Mouse (Mus musculus) liver, embryonic 15.5 days (tissue): ENCODE data around the gene Tbxas1. TPM values are rescaled to one million over a fixed set of nuclear protein-coding genes. Genes with fewer than 3 reads are reported as not detected.

Experiments
- ATAC-seq: fragments of 200-750 bp; cut with Nextera tagmentation; 2 replicates; pipeline ENCODE4 v1.8.0; 2017; ENCODE audit warnings: moderate number of reproducible peaks, mild to moderate bottlenecking, moderate library complexity; ENCODE audit not compliant: insufficient read depth
- H3K27ac ChIP-seq: fragments of 300-500 bp; sonication (generic); replicated peaks from 2 replicates; pipeline ENCODE4 v1.5.1; 2015; ENCODE audit warnings: mild to moderate bottlenecking, inconsistent platforms
- H3K27me3 ChIP-seq: fragments of 300-500 bp; sonication (generic); 2 replicates; pipeline ENCODE4 v1.6.1; 2015; ENCODE audit warnings: mild to moderate bottlenecking, inconsistent platforms
- H3K36me3 ChIP-seq: fragments of 300-500 bp; sonication (generic); replicated peaks from 2 replicates; pipeline ENCODE4 v1.6.1; 2015; ENCODE audit warnings: moderate library complexity, mild to moderate bottlenecking, inconsistent platforms
- H3K4me1 ChIP-seq: fragments of 300-500 bp; sonication (generic); replicated peaks from 2 replicates; pipeline ENCODE4 v1.6.1; 2015; ENCODE audit warnings: inconsistent platforms
- H3K4me2 ChIP-seq: fragments of 300-500 bp; sonication (generic); 2 replicates; pipeline ENCODE4 v1.6.1; 2015; ENCODE audit warnings: moderate library complexity, mild to moderate bottlenecking, inconsistent platforms
- H3K4me3 ChIP-seq: fragments of 300-500 bp; sonication (generic); replicated peaks from 2 replicates; pipeline ENCODE4 v1.5.1; 2015; ENCODE audit warnings: mild to moderate bottlenecking, inconsistent platforms
- H3K9ac ChIP-seq: fragments of 300-500 bp; sonication (generic); 2 replicates; pipeline ENCODE4 v1.6.1; 2015; ENCODE audit warnings: moderate library complexity, mild to moderate bottlenecking, inconsistent platforms
- H3K9me3 ChIP-seq: fragments of 300-500 bp; sonication (generic); replicated peaks from 2 replicates; pipeline ENCODE4 v1.6.1; 2016; ENCODE audit warnings: inconsistent platforms
- WGBS: fragments of 180-500 bp; shearing (Covaris S2); methylation state at CpG from one replicate; pipeline ENCODE4 v1.1.7; 2015; ENCODE audit warnings: mixed read lengths; ENCODE audit not compliant: insufficient replicate concordance; 5-methylcytosine and 5-hydroxymethylcytosine counted together
- polyA plus RNA-seq: library from polyadenylated mRNA; unstranded; fragments of >200 nt; fragmentation: Nextera tagmentation; extraction: Ambion mirVana; gene quantifications from 2 replicates; pipeline ENCODE4 v1.2.1, GENCODE M21; 2015

The Tbxas1 gene
- polyA plus RNA-seq, 1 experiment from 2014 or later = 9.0 TPM

- no peak overlapping the region for H3K9ac ChIP-seq
- H3K4me1 ChIP-seq = peaks cover 19% of the 10 kb centered on the region
- 68% methylated on average over 5 of the region's 5 CpGs for WGBS
- no peak overlapping the region for H3K4me2 ChIP-seq
- H3K9me3 ChIP-seq = no peaks in the 10 kb centered on the region
- H3K27me3 ChIP-seq = no peaks in the 10 kb centered on the region
- no peaks in the 10 kb centered on the region for H3K36me3 ChIP-seq
- ATAC-seq = no peak
- H3K27ac ChIP-seq = no peak overlapping the region
- H3K4me3 ChIP-seq = no peak overlapping the region
Observed at GRCm38 (mm10) chr6:39019219-39019618, 144.0 kb downstream of the Tbxas1 start.

GRCm38 (mm10) chr6:39021909-39022308, 146.7 kb downstream of the Tbxas1 start:
- H3K36me3 ChIP-seq = no peaks in the 10 kb centered on the region
- 0 out of 2 replicates have a peak, but pooled peaks have one; percentile 31 for ATAC-seq
- no peaks in the 10 kb centered on the region for H3K27me3 ChIP-seq
- no peak overlapping the region for H3K27ac ChIP-seq
- H3K4me3 ChIP-seq = no peak overlapping the region
- H3K4me2 ChIP-seq = no peak overlapping the region
- H3K4me1 ChIP-seq = peaks cover 20% of the 10 kb centered on the region
- WGBS = 5% methylated on average over 1 of the region's 1 CpGs
- H3K9ac ChIP-seq = no peak overlapping the region
- H3K9me3 ChIP-seq = no peaks in the 10 kb centered on the region

GRCm38 (mm10) chr6:39022461-39023181, 147.4 kb downstream of the Tbxas1 start:
- 62% methylated on average over 7 of the region's 7 CpGs for WGBS
- H3K4me1 ChIP-seq = peaks cover 20% of the 10 kb centered on the region
- no peaks in the 10 kb centered on the region for H3K9me3 ChIP-seq
- no peak overlapping the region for H3K4me3 ChIP-seq
- no peak overlapping the region for H3K27ac ChIP-seq
- no peak for ATAC-seq
- no peak overlapping the region for H3K4me2 ChIP-seq
- H3K27me3 ChIP-seq = no peaks in the 10 kb centered on the region
- no peaks in the 10 kb centered on the region for H3K36me3 ChIP-seq
- H3K9ac ChIP-seq = no peak overlapping the region

GRCm38 (mm10) chr6:39024631-39025030, 149.4 kb downstream of the Tbxas1 start:
- Histone ChIP-seq H3K4me2 (no peak overlapping the region), H3K36me3 (no peaks in the 10 kb centered on the region), H3K9me3 (no peaks in the 10 kb centered on the region), H3K4me3 (no peak overlapping the region), H3K27me3 (0 out of 2 replicates have a peak, but pooled peaks cover 6% of the 10 kb centered on the region), H3K9ac (no peak overlapping the region), H3K27ac (no peak overlapping the region), H3K4me1 (peaks cover 20% of the 10 kb centered on the region)
- WGBS = 55% methylated on average over 4 of the region's 4 CpGs
- ATAC-seq = no peak

- no peak overlapping the region for H3K4me2 ChIP-seq
- H3K9ac ChIP-seq = no peak overlapping the region
- H3K4me1 ChIP-seq = peaks cover 20% of the 10 kb centered on the region
- no peak overlapping the region for H3K4me3 ChIP-seq
- H3K9me3 ChIP-seq = no peaks in the 10 kb centered on the region
- H3K27ac ChIP-seq = no peak overlapping the region
- H3K27me3 ChIP-seq = 0 out of 2 replicates have a peak, but pooled peaks cover 6% of the 10 kb centered on the region
- ATAC-seq = no peak
- H3K36me3 ChIP-seq = no peaks in the 10 kb centered on the region
- WGBS = 74% methylated on average over 7 of the region's 7 CpGs
Observed at GRCm38 (mm10) chr6:39025038-39025437, 149.8 kb downstream of the Tbxas1 start.

- WGBS = 60% methylated on average over 4 of the region's 4 CpGs
- no peaks in the 10 kb centered on the region for H3K36me3 ChIP-seq
- H3K4me1 ChIP-seq = no peaks in the 10 kb centered on the region
- H3K27ac ChIP-seq = no peak overlapping the region
- no peak for ATAC-seq
- no peak overlapping the region for H3K9ac ChIP-seq
- H3K27me3 ChIP-seq = 0 out of 2 replicates have a peak, but pooled peaks cover 6% of the 10 kb centered on the region
- H3K9me3 ChIP-seq = no peaks in the 10 kb centered on the region
- no peak overlapping the region for H3K4me3 ChIP-seq
- H3K4me2 ChIP-seq = no peak overlapping the region
Observed at GRCm38 (mm10) chr6:39030714-39031113, 155.5 kb downstream of the Tbxas1 start.

GRCm38 (mm10) chr6:39033676-39034075, 158.5 kb downstream of the Tbxas1 start:
- H3K36me3 ChIP-seq = no peaks in the 10 kb centered on the region
- H3K4me3 ChIP-seq = no peak overlapping the region
- no peak for ATAC-seq
- H3K4me2 ChIP-seq = no peak overlapping the region
- H3K27ac ChIP-seq = no peak overlapping the region
- no peak overlapping the region for H3K9ac ChIP-seq
- WGBS = 75% methylated on average over 7 of the region's 7 CpGs
- no peaks in the 10 kb centered on the region for H3K9me3 ChIP-seq
- H3K27me3 ChIP-seq = peaks cover 8% of the 10 kb centered on the region; the same call in 1 of the 2 replicates
- no peaks in the 10 kb centered on the region for H3K4me1 ChIP-seq

GRCm38 (mm10) chr6:39035039-39035438, 159.8 kb downstream of the Tbxas1 start:
- WGBS = 79% methylated on average over 6 of the region's 6 CpGs
- H3K27me3 ChIP-seq = peaks cover 8% of the 10 kb centered on the region; the same call in 1 of the 2 replicates
- no peak overlapping the region for H3K4me2 ChIP-seq
- no peaks in the 10 kb centered on the region for H3K4me1 ChIP-seq
- ATAC-seq = no peak
- H3K27ac ChIP-seq = no peak overlapping the region
- H3K36me3 ChIP-seq = no peaks in the 10 kb centered on the region
- H3K9me3 ChIP-seq = no peaks in the 10 kb centered on the region
- no peak overlapping the region for H3K4me3 ChIP-seq
- no peak overlapping the region for H3K9ac ChIP-seq

GRCm38 (mm10) chr6:39036204-39036603, 161.0 kb downstream of the Tbxas1 start:
- ATAC-seq = no peak
- no peaks in the 10 kb centered on the region for H3K36me3 ChIP-seq
- 59% methylated on average over 4 of the region's 4 CpGs for WGBS

GRCm38 (mm10) chr6:39040451-39040850, 165.2 kb downstream of the Tbxas1 start:
- no peak overlapping the region for H3K27ac ChIP-seq
- 73% methylated on average over 9 of the region's 9 CpGs for WGBS
- H3K27me3 ChIP-seq = peaks cover 8% of the 10 kb centered on the region; the same call in 1 of the 2 replicates
- H3K9ac ChIP-seq = no peak overlapping the region
- H3K4me3 ChIP-seq = no peak overlapping the region
- H3K36me3 ChIP-seq = no peaks in the 10 kb centered on the region
- H3K9me3 ChIP-seq = no peaks in the 10 kb centered on the region
- ATAC-seq = no peak
- no peak overlapping the region for H3K4me2 ChIP-seq
- no peaks in the 10 kb centered on the region for H3K4me1 ChIP-seq

More at GRCm38 (mm10) chr6:39036204-39036603, 161.0 kb downstream of the Tbxas1 start:
- no peaks in the 10 kb centered on the region for H3K4me1 ChIP-seq
- H3K4me3 ChIP-seq = no peak overlapping the region
- no peak overlapping the region for H3K4me2 ChIP-seq
- H3K9me3 ChIP-seq = no peaks in the 10 kb centered on the region
- peaks cover 8% of the 10 kb centered on the region; the same call in 1 of the 2 replicates for H3K27me3 ChIP-seq
- no peak overlapping the region for H3K27ac ChIP-seq
- no peak overlapping the region for H3K9ac ChIP-seq

GRCm38 (mm10) chr6:39049141-39049540, 173.9 kb downstream of the Tbxas1 start:
- Histone ChIP-seq H3K4me1 (no peaks in the 10 kb centered on the region), H3K9ac (no peak overlapping the region), H3K4me3 (no peak overlapping the region), H3K27me3 (peaks cover 8% of the 10 kb centered on the region), H3K27ac (no peak overlapping the region), H3K36me3 (no peaks in the 10 kb centered on the region), H3K9me3 (no peaks in the 10 kb centered on the region), H3K4me2 (no peak overlapping the region)
- 67% methylated on average over 5 of the region's 5 CpGs for WGBS
- ATAC-seq = no peak
